In the genomic region with DNA sequence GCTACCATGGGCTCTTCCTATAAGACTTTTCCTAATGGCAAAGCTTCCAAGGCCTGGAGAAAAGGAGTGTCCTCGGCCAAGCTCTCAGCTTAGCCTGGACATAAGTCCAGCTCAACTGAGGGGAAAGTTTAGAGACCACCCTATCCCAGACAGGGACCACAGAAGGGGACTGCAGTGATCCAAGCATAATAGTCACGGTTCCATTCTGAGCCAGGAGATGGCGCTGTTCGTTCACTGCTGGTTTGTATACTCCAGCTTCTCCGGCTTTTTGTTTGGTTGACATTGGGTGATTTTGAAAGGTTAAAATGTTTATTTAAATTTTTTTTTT, we compare ENCODE assay signal across 9 mouse cellular contexts. TPM values are rescaled to one million over a fixed set of nuclear protein-coding genes. Genes with fewer than 3 reads are reported as not detected.
DNase-seq lines count a peak whose midpoint lies in the region; ATAC-seq and TF ChIP-seq lines count a peak whose summit lies in the region.
"Had no signal": no experiment of that assay in that cellular context is flagged by ENCODE, and none has a peak within 500 bp of the region (broad histone marks: within the 10 kb centered on the region; RNA-seq: fewer than 3 reads in every experiment).

No protein-coding gene starts in this region.

- H3K27me3 ChIP-seq in heart, embryonic 11.5 days (ENCODE audit: control insufficient read depth, insufficient read depth, low read length): peaks cover 8% of the 10 kb centered on the region
- peaks cover 3% of the 10 kb centered on the region; the same call in 1 of the 2 replicates for H3K27me3 ChIP-seq in heart, postnatal 0 days (ENCODE audit: control insufficient read depth, insufficient read depth, low read length)
- H3K27me3 ChIP-seq in midbrain, embryonic 14.5 days (ENCODE audit: control insufficient read depth, insufficient read depth, low read length): no peaks in the 10 kb centered on the region
- H3K27me3 ChIP-seq in testis, adult 2 months (ENCODE audit: control insufficient read depth, insufficient read depth, low read length): no peaks in the 10 kb centered on the region

- TF ChIP-seq EP300 in heart, postnatal 0 days (IDR thresholded peaks at IDR 0.05; ENCODE audit: low read depth): no peak

- DNase-seq in heart, adult 18-20 months: peak; percentile 61 to 91
- peak; percentile 80 for DNase-seq in MN1 (ENCODE audit: low spot score)
- DNase-seq in cerebellum, postnatal 10 days: peak; percentile 90 to 94
- peak; percentile 58 for DNase-seq in heart, postnatal 0 days (ENCODE audit: low spot score)
- DNase-seq in layer of hippocampus, postnatal 25 days (ENCODE audit: extremely low spot score in 1 of 2, low spot score in 1 of 2): peak; percentile 75 to 96
- peak; percentile 91 for DNase-seq in midbrain, embryonic 14.5 days

- peak; percentile 91 for TF ChIP-seq CTCF in heart, postnatal 0 days (IDR thresholded peaks at IDR 0.05; ENCODE audit: low read depth)
- peak; percentile 45; the same call in 1 of the 2 replicates for TF ChIP-seq CTCF in testis, adult 2 months (IDR thresholded peaks at IDR 0.05; ENCODE audit: control insufficient read depth, insufficient read depth, insufficient replicate concordance, low read depth, low read length)

- no peaks in the 10 kb centered on the region for H3K9me3 ChIP-seq in heart, embryonic 11.5 days (replicated peaks; ENCODE audit: control insufficient read depth, low read length)
- no peaks in the 10 kb centered on the region for H3K9me3 ChIP-seq in heart, postnatal 0 days (replicated peaks; ENCODE audit: control insufficient read depth, low read length)
- H3K9me3 ChIP-seq in midbrain, embryonic 14.5 days (ENCODE audit: control insufficient read depth, low read length): no peaks in the 10 kb centered on the region
- H3K9me3 ChIP-seq: lung, embryonic 15.5 days had no signal

- no peak overlapping the region for H3K9ac ChIP-seq in heart, embryonic 11.5 days (ENCODE audit: low read depth, low read length)
- H3K9ac ChIP-seq in heart, postnatal 0 days (replicated peaks; ENCODE audit: low read depth, low read length): no peak overlapping the region
- no peak overlapping the region for H3K9ac ChIP-seq in midbrain, embryonic 14.5 days (replicated peaks; ENCODE audit: low read length)
- H3K9ac ChIP-seq: lung, embryonic 15.5 days had no signal

- no peak overlapping the region for H3K4me3 ChIP-seq in heart, embryonic 11.5 days (ENCODE audit: low read depth, low read length)
- H3K4me3 ChIP-seq in heart, postnatal 0 days (ENCODE audit: low read depth, low read length): no peak overlapping the region
- H3K4me3 ChIP-seq in midbrain, embryonic 14.5 days (replicated peaks; ENCODE audit: low read depth, low read length): no peak overlapping the region
- H3K4me3 ChIP-seq in testis, adult 2 months (ENCODE audit: control insufficient read depth, low read depth, low read length): no peak overlapping the region
- H3K4me3 ChIP-seq: lung, embryonic 15.5 days had no signal

- WGBS in heart, embryonic 11.5 days (ENCODE audit: insufficient replicate concordance): 11% methylated on average over 5 of the region's 5 CpGs
- 6% methylated on average over 5 of the region's 5 CpGs for WGBS in heart, postnatal 0 days
- 3% methylated on average over 5 of the region's 5 CpGs for whole genome bisulfite sequencing in midbrain, embryonic 14.5 days

- no peak for ATAC-seq in heart, embryonic 11.5 days (replicated peaks; ENCODE audit: insufficient number of reproducible peaks, low FRiP score, low TSS enrichment)
- no peak; the same call in 1 of the 2 replicates for ATAC-seq in heart, postnatal 0 days (ENCODE audit: insufficient read depth, low read depth)
- no peak for ATAC-seq in midbrain, embryonic 14.5 days (ENCODE audit: low FRiP score, low TSS enrichment)

- H3K36me3 ChIP-seq in heart, embryonic 11.5 days (ENCODE audit: control insufficient read depth, insufficient read depth, low read length): peaks cover 21% of the 10 kb centered on the region
- H3K36me3 ChIP-seq in heart, postnatal 0 days (replicated peaks; ENCODE audit: control insufficient read depth, insufficient read depth, low read length): peaks cover 32% of the 10 kb centered on the region
- H3K36me3 ChIP-seq in midbrain, embryonic 14.5 days (ENCODE audit: control insufficient read depth, insufficient read depth, low read length): peaks cover 35% of the 10 kb centered on the region
- no peaks in the 10 kb centered on the region for H3K36me3 ChIP-seq in testis, adult 2 months (ENCODE audit: control insufficient read depth, insufficient read depth, low read length)

- no peak overlapping the region for H3K27ac ChIP-seq in heart, embryonic 11.5 days (ENCODE audit: low read depth, low read length)
- no peak overlapping the region for H3K27ac ChIP-seq in heart, postnatal 0 days (ENCODE audit: low read depth)
- no peak overlapping the region for H3K27ac ChIP-seq in midbrain, embryonic 14.5 days (replicated peaks; ENCODE audit: low read depth, low read length)
- H3K27ac ChIP-seq in testis, adult 2 months (ENCODE audit: control insufficient read depth, insufficient read depth, low read depth, low read length): no peak overlapping the region
- H3K27ac ChIP-seq: lung, embryonic 15.5 days had no signal

- H3K4me1 ChIP-seq in heart, embryonic 11.5 days (ENCODE audit: control insufficient read depth, insufficient read depth, low read length): peaks cover 17% of the 10 kb centered on the region; the same call in 1 of the 2 replicates
- H3K4me1 ChIP-seq in heart, postnatal 0 days (ENCODE audit: control insufficient read depth, insufficient read depth): no peaks in the 10 kb centered on the region; the same call in 1 of the 2 replicates
- H3K4me1 ChIP-seq in midbrain, embryonic 14.5 days (ENCODE audit: control insufficient read depth, insufficient read depth, low read length): peaks cover 20% of the 10 kb centered on the region
- peaks cover 8% of the 10 kb centered on the region for H3K4me1 ChIP-seq in testis, adult 2 months (ENCODE audit: control insufficient read depth, insufficient read depth, low read length)

- no peak overlapping the region for H3K4me2 ChIP-seq in heart, embryonic 11.5 days
- H3K4me2 ChIP-seq in heart, postnatal 0 days (ENCODE audit: low read depth, low read length): no peak overlapping the region
- no peak overlapping the region for H3K4me2 ChIP-seq in midbrain, embryonic 14.5 days (ENCODE audit: low read length)
- H3K4me2 ChIP-seq: lung, embryonic 15.5 days had no signal

- no peak for TF ChIP-seq POLR2A in testis, adult 2 months (IDR thresholded peaks at IDR 0.05; ENCODE audit: control insufficient read depth, low read depth, low read length)

RNA-seq across cellular contexts. Expression of a gene that starts 4.9 kb away (rescaled TPM):
- 100 to 1,000 TPM; 537 to 590 TPM for total RNA-seq in heart, adult 18-20 months (2021)
- polyA plus RNA-seq in heart, embryonic 11.5 days (2014; fragmentation: Nextera tagmentation; extraction: Ambion mirVana): 855 and 888 TPM in 2 replicates
- total RNA-seq in heart, postnatal 0 days (2014; rRNA removed; ENCODE audit: low replicate concordance): 604 and 622 TPM in 2 replicates
- polyA plus RNA-seq in heart, postnatal 0 days (2015; fragmentation: Nextera tagmentation; extraction: Ambion mirVana): 588 TPM in 2 replicates
- total RNA-seq in layer of hippocampus, postnatal 25 days (2021): 100 to 1,000 TPM; 567 to 626 TPM
- polyA plus RNA-seq in midbrain, embryonic 14.5 days (2014; fragmentation: Nextera tagmentation; extraction: Ambion mirVana): 685 and 710 TPM in 2 replicates
- polyA plus RNA-seq in testis, adult 2 months (2012; rRNA removed): 236 and 267 TPM in 2 replicates

RNA-seq across cellular contexts. Expression of a gene that starts 8.6 kb away (rescaled TPM):
- total RNA-seq in heart, adult 18-20 months (2021): 1 to 10 TPM; 5.1 to 5.9 TPM
- polyA plus RNA-seq in heart, embryonic 11.5 days (2014; fragmentation: Nextera tagmentation; extraction: Ambion mirVana): 5.0 and 6.1 TPM in 2 replicates
- 5.5 and 6.2 TPM in 2 replicates for total RNA-seq in heart, postnatal 0 days (2014; rRNA removed; ENCODE audit: low replicate concordance)
- polyA plus RNA-seq in heart, postnatal 0 days (2015; fragmentation: Nextera tagmentation; extraction: Ambion mirVana): 4.8 and 5.2 TPM in 2 replicates
- total RNA-seq in layer of hippocampus, postnatal 25 days (2021): 100 to 1,000 TPM; 138 to 144 TPM
- 40.6 and 61.2 TPM in 2 replicates for polyA plus RNA-seq in midbrain, embryonic 14.5 days (2014; fragmentation: Nextera tagmentation; extraction: Ambion mirVana)
- polyA plus RNA-seq in testis, adult 2 months (2012; rRNA removed): 76.7 and 79.4 TPM in 2 replicates

RNA-seq across cellular contexts. Expression of a gene that starts 21.9 kb away (rescaled TPM):
- under 1 TPM; 0.15 to 0.25 TPM for total RNA-seq in heart, adult 18-20 months (2021)
- polyA plus RNA-seq in heart, embryonic 11.5 days (2014; fragmentation: Nextera tagmentation; extraction: Ambion mirVana): 0.26 and 0.27 TPM in 2 replicates
- 0.15 TPM in 1 of 2 replicates, not detected in the other for total RNA-seq in heart, postnatal 0 days (2014; rRNA removed; ENCODE audit: low replicate concordance)
- 0.04 and 0.11 TPM in 2 replicates for polyA plus RNA-seq in heart, postnatal 0 days (2015; fragmentation: Nextera tagmentation; extraction: Ambion mirVana)
- total RNA-seq in layer of hippocampus, postnatal 25 days (2021): 10 to 100 TPM; 42.4 to 46.9 TPM
- polyA plus RNA-seq in midbrain, embryonic 14.5 days (2014; fragmentation: Nextera tagmentation; extraction: Ambion mirVana): 2.9 and 4.1 TPM in 2 replicates
- 7.3 and 7.6 TPM in 2 replicates for polyA plus RNA-seq in testis, adult 2 months (2012; rRNA removed)

RNA-seq across cellular contexts. Expression of a gene that starts 35.4 kb away (rescaled TPM):
- 1 to 10 TPM in 1 of 2 experiments, not detected in 1; 1.1 TPM for total RNA-seq in heart, adult 18-20 months (2021)
- 7.2 and 8.0 TPM in 2 replicates for polyA plus RNA-seq in heart, embryonic 11.5 days (2014; fragmentation: Nextera tagmentation; extraction: Ambion mirVana)
- total RNA-seq in heart, postnatal 0 days (2014; rRNA removed; ENCODE audit: low replicate concordance): 4.3 TPM in 1 of 2 replicates, not detected in the other
- polyA plus RNA-seq in heart, postnatal 0 days (2015; fragmentation: Nextera tagmentation; extraction: Ambion mirVana): 2.9 TPM in 2 replicates
- total RNA-seq in layer of hippocampus, postnatal 25 days (2021): 1 to 10 TPM in 1 of 2 experiments, under 1 TPM in 1; 0.71 to 1.2 TPM
- polyA plus RNA-seq in midbrain, embryonic 14.5 days (2014; fragmentation: Nextera tagmentation; extraction: Ambion mirVana): 7.1 and 12.1 TPM in 2 replicates
- polyA plus RNA-seq in testis, adult 2 months (2012; rRNA removed): 0.20 and 0.44 TPM in 2 replicates

RNA-seq across cellular contexts. Expression of a gene that starts 45.2 kb away (rescaled TPM):
- 1 to 10 TPM; 3.2 to 4.6 TPM for total RNA-seq in heart, adult 18-20 months (2021)
- polyA plus RNA-seq in heart, embryonic 11.5 days (2014; fragmentation: Nextera tagmentation; extraction: Ambion mirVana): 0.14 TPM in 1 of 2 replicates, not detected in the other
- total RNA-seq in heart, postnatal 0 days (2014; rRNA removed; ENCODE audit: low replicate concordance): 0.39 and 2.6 TPM in 2 replicates
- 2.1 TPM in 2 replicates for polyA plus RNA-seq in heart, postnatal 0 days (2015; fragmentation: Nextera tagmentation; extraction: Ambion mirVana)
- total RNA-seq in layer of hippocampus, postnatal 25 days (2021): 1 to 10 TPM; 8.2 to 9.1 TPM
- 0.96 and 1.2 TPM in 2 replicates for polyA plus RNA-seq in midbrain, embryonic 14.5 days (2014; fragmentation: Nextera tagmentation; extraction: Ambion mirVana)
- polyA plus RNA-seq in testis, adult 2 months (2012; rRNA removed): 64.4 and 70.5 TPM in 2 replicates
